12 mouse cellular contexts compared by ENCODE assay signal in genomic region chr6:101233680-101234079, GRCm38 (mm10).
DNase-seq lines count a peak whose midpoint lies in the region; ATAC-seq and TF ChIP-seq lines count a peak whose summit lies in the region.
"Had no signal": no experiment of that assay in that cellular context is flagged by ENCODE, and none has a peak within 500 bp of the region (broad histone marks: within the 10 kb centered on the region; RNA-seq: fewer than 3 reads in every experiment).

No protein-coding gene starts in this region.

- H3K27ac ChIP-seq in gastrocnemius, adult 2 months = no peak overlapping the region
- peak overlapping the region; percentile 27; the same call in 1 of the 2 replicates for H3K27ac ChIP-seq in midbrain, embryonic 13.5 days
- no peak overlapping the region for H3K27ac ChIP-seq in midbrain, embryonic 11.5 days (ENCODE audit: low read depth, low read length)
- peak overlapping the region; percentile 84 for H3K27ac ChIP-seq in forebrain, embryonic 15.5 days (replicated peaks)
- H3K27ac ChIP-seq in neural tube, embryonic 13.5 days (replicated peaks) = peak overlapping the region; percentile 69
- H3K27ac ChIP-seq: layer of hippocampus, adult 2 months had no signal

- H3K4me1 ChIP-seq in midbrain, embryonic 13.5 days (replicated peaks) = peaks cover 39% of the 10 kb centered on the region
- peaks cover 21% of the 10 kb centered on the region for H3K4me1 ChIP-seq in midbrain, embryonic 11.5 days (ENCODE audit: control insufficient read depth, insufficient read depth, low read length)
- peaks cover 37% of the 10 kb centered on the region for H3K4me1 ChIP-seq in forebrain, embryonic 15.5 days
- peaks cover 68% of the 10 kb centered on the region for H3K4me1 ChIP-seq in neural tube, embryonic 13.5 days (replicated peaks)

- 35% methylated on average over 6 of the region's 6 CpGs for WGBS in midbrain, embryonic 13.5 days
- WGBS in midbrain, embryonic 11.5 days = 88% methylated on average over 6 of the region's 6 CpGs
- WGBS in forebrain, embryonic 15.5 days = 14% methylated on average over 6 of the region's 6 CpGs
- WGBS in neural tube, embryonic 13.5 days = 18% methylated on average over 6 of the region's 6 CpGs

- H3K4me3 ChIP-seq in gastrocnemius, adult 2 months = no peak overlapping the region
- no peak overlapping the region for H3K4me3 ChIP-seq in midbrain, embryonic 13.5 days (replicated peaks)
- no peak overlapping the region for H3K4me3 ChIP-seq in midbrain, embryonic 11.5 days (ENCODE audit: low read depth, low read length)
- H3K4me3 ChIP-seq in forebrain, embryonic 15.5 days = no peak overlapping the region
- no peak overlapping the region for H3K4me3 ChIP-seq in neural tube, embryonic 13.5 days
- H3K4me3 ChIP-seq: heart, embryonic 12.5 days; layer of hippocampus, adult 2 months had no signal

- H3K36me3 ChIP-seq in midbrain, embryonic 13.5 days = no peaks in the 10 kb centered on the region
- H3K36me3 ChIP-seq in midbrain, embryonic 11.5 days (ENCODE audit: control insufficient read depth, insufficient read depth, low read length) = no peaks in the 10 kb centered on the region
- no peaks in the 10 kb centered on the region for H3K36me3 ChIP-seq in forebrain, embryonic 15.5 days
- H3K36me3 ChIP-seq in neural tube, embryonic 13.5 days = no peaks in the 10 kb centered on the region
- H3K36me3 ChIP-seq: heart, embryonic 12.5 days had no signal

- no peaks in the 10 kb centered on the region for H3K9me3 ChIP-seq in midbrain, embryonic 13.5 days
- no peaks in the 10 kb centered on the region for H3K9me3 ChIP-seq in midbrain, embryonic 11.5 days (ENCODE audit: control insufficient read depth, low read length)
- H3K9me3 ChIP-seq in forebrain, embryonic 15.5 days = no peaks in the 10 kb centered on the region
- no peaks in the 10 kb centered on the region for H3K9me3 ChIP-seq in neural tube, embryonic 13.5 days
- H3K9me3 ChIP-seq: heart, embryonic 12.5 days had no signal

- no peak for TF ChIP-seq CTCF in gastrocnemius, adult 2 months (IDR thresholded peaks at IDR 0.05)

- H3K27me3 ChIP-seq in midbrain, embryonic 13.5 days = no peaks in the 10 kb centered on the region
- H3K27me3 ChIP-seq in midbrain, embryonic 11.5 days (ENCODE audit: control insufficient read depth, insufficient read depth, low read length) = no peaks in the 10 kb centered on the region
- H3K27me3 ChIP-seq in forebrain, embryonic 15.5 days = no peaks in the 10 kb centered on the region
- H3K27me3 ChIP-seq in neural tube, embryonic 13.5 days = no peaks in the 10 kb centered on the region
- H3K27me3 ChIP-seq: CH12.LX; heart, embryonic 12.5 days had no signal

- no peak overlapping the region for H3K9ac ChIP-seq in midbrain, embryonic 13.5 days (replicated peaks)
- no peak overlapping the region for H3K9ac ChIP-seq in midbrain, embryonic 11.5 days (ENCODE audit: low read length)
- H3K9ac ChIP-seq in forebrain, embryonic 15.5 days (replicated peaks) = no peak overlapping the region
- H3K9ac ChIP-seq in neural tube, embryonic 13.5 days = no peak overlapping the region
- H3K9ac ChIP-seq: heart, embryonic 12.5 days had no signal

- ATAC-seq in midbrain, embryonic 13.5 days = peak; percentile 60
- no peak for ATAC-seq in midbrain, embryonic 11.5 days (ENCODE audit: low FRiP score)
- ATAC-seq in forebrain, embryonic 15.5 days (replicated peaks) = peak; percentile 89
- ATAC-seq in neural tube, embryonic 13.5 days (ENCODE audit: low read depth) = peak; percentile 71
- no peak for ATAC-seq in frontal cortex, adult (ENCODE audit: low TSS enrichment)

- peak; percentile 54 for DNase-seq in gastrocnemius, adult 2 months
- DNase-seq in gastrocnemius, adult 8-10 months (ENCODE audit: low spot score in 2 of 2) = no peak
- no peak for DNase-seq in midbrain, embryonic 11.5 days (ENCODE audit: low spot score, missing footprints)
- DNase-seq in MN1 (ENCODE audit: low spot score) = no peak
- DNase-seq: thymus, postnatal 14 days had no signal

- H3K4me2 ChIP-seq in midbrain, embryonic 13.5 days (replicated peaks) = no peak overlapping the region
- no peak overlapping the region for H3K4me2 ChIP-seq in midbrain, embryonic 11.5 days
- 0 out of 2 replicates have a peak overlapping the region, but pooled peaks have one; percentile 3 for H3K4me2 ChIP-seq in forebrain, embryonic 15.5 days (replicated peaks)
- H3K4me2 ChIP-seq in neural tube, embryonic 13.5 days = no peak overlapping the region
- H3K4me2 ChIP-seq: heart, embryonic 12.5 days had no signal

- intact Hi-C loops in gastrocnemius, adult 2 months (cut with DNase I) = no loop called here

Comparison
In these comparisons a context has a peak if more than half of its experiments do, and no peak if none do; other contexts are left out.
1. H3K27ac ChIP-seq: peak in midbrain, embryonic 13.5 days (single experiment), forebrain, embryonic 15.5 days (single experiment) and neural tube, embryonic 13.5 days (single experiment); none in gastrocnemius, adult 2 months (single experiment) and midbrain, embryonic 11.5 days (single experiment).
2. ATAC-seq: peak in midbrain, embryonic 13.5 days (single experiment), forebrain, embryonic 15.5 days (single experiment) and neural tube, embryonic 13.5 days (single experiment); none in midbrain, embryonic 11.5 days (single experiment) and frontal cortex, adult (single experiment).